Comparison of ENCODE assay signal across 9 mouse cellular contexts in the genomic region with DNA sequence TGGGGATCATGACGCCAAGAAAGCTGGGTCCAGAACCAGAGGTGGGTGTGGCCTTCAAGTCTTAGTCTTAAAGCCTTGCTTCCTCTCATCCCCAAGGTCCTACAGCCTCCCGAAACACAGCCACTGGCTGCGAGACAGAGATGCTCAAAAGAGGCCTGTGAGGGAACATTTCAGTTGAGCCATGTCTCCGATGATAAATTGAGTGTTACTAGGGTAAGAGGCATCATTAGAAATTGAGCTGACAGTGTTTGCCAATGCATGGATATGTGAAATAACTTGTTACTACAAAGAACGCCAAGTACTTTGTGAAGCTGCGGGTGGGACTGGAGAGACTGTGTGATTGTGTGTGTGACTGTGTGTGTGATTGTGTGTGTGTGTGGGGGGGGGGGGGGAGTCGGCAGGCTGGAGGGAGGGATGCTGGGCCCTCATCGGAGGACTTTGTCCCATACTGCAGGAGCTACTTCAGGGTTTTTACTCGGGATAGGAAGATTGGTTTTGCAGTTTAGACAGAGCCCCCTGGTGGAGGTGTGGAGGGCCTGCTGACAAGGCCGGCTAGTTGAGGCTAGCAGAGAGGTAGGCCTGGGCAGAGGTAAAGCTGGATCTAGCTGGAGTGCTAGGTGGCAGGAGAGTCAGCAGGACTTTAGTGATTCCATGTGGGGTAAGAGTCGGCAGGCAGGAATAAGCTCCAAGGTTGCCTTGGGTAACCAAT. TPM values are rescaled to one million over a fixed set of nuclear protein-coding genes. Genes with fewer than 3 reads are reported as not detected.
DNase-seq lines count a peak whose midpoint lies in the region; ATAC-seq and TF ChIP-seq lines count a peak whose summit lies in the region.
"Had no signal": no experiment of that assay in that cellular context is flagged by ENCODE, and none has a peak within 500 bp of the region (broad histone marks: within the 10 kb centered on the region; RNA-seq: fewer than 3 reads in every experiment).

No protein-coding gene starts in this region.

- peak; percentile 63 for DNase-seq in adrenal gland, postnatal 10 days
- DNase-seq in forebrain, postnatal 0 days = peak; percentile 27
- DNase-seq in layer of hippocampus, adult 9-11 months = peak; percentile 45
- peak; percentile 61 for DNase-seq in retina, postnatal 1 day
- DNase-seq in urinary bladder, adult 2 months (ENCODE audit: low spot score) = peak; percentile 40

- no peak overlapping the region for H3K4me2 ChIP-seq in forebrain, postnatal 0 days (ENCODE audit: low read depth)
- no peak overlapping the region for H3K4me2 ChIP-seq in hindbrain, embryonic 13.5 days
- H3K4me2 ChIP-seq in lung, embryonic 16.5 days (ENCODE audit: low read depth, low read length) = no peak overlapping the region
- H3K4me2 ChIP-seq: heart, embryonic 15.5 days had no signal

- H3K9ac ChIP-seq in forebrain, postnatal 0 days = no peak overlapping the region
- no peak overlapping the region for H3K9ac ChIP-seq in hindbrain, embryonic 13.5 days
- H3K9ac ChIP-seq in lung, embryonic 16.5 days (ENCODE audit: low read length) = no peak overlapping the region
- H3K9ac ChIP-seq: heart, embryonic 15.5 days had no signal

- 48% methylated on average over 11 of the region's 11 CpGs for WGBS in forebrain, postnatal 0 days
- 56% methylated on average over 11 of the region's 11 CpGs for WGBS in hindbrain, embryonic 13.5 days
- 36% methylated on average over 11 of the region's 11 CpGs for WGBS in lung, embryonic 16.5 days

- H3K4me1 ChIP-seq in E14TG2a.4 (replicated peaks; ENCODE audit: low read depth, low read length) = peaks cover 7% of the 10 kb centered on the region; the same call in 1 of the 2 replicates
- no peaks in the 10 kb centered on the region for H3K4me1 ChIP-seq in forebrain, postnatal 0 days (ENCODE audit: insufficient read depth)
- H3K4me1 ChIP-seq in hindbrain, embryonic 13.5 days (replicated peaks) = no peaks in the 10 kb centered on the region
- H3K4me1 ChIP-seq in lung, embryonic 16.5 days (replicated peaks; ENCODE audit: control insufficient read depth, insufficient read depth, low read length) = 0 out of 2 replicates have a peak, but pooled peaks cover 2% of the 10 kb centered on the region
- H3K4me1 ChIP-seq: heart, embryonic 15.5 days had no signal

- no peaks in the 10 kb centered on the region for H3K27me3 ChIP-seq in E14TG2a.4 (ENCODE audit: insufficient read depth, low read length)
- no peaks in the 10 kb centered on the region for H3K27me3 ChIP-seq in forebrain, postnatal 0 days (ENCODE audit: insufficient read depth, low read length)
- no peaks in the 10 kb centered on the region for H3K27me3 ChIP-seq in hindbrain, embryonic 13.5 days
- no peaks in the 10 kb centered on the region for H3K27me3 ChIP-seq in lung, embryonic 16.5 days (ENCODE audit: control insufficient read depth, insufficient read depth, low read depth, low read length)
- H3K27me3 ChIP-seq: heart, embryonic 15.5 days had no signal

- no peaks in the 10 kb centered on the region for H3K36me3 ChIP-seq in E14TG2a.4 (ENCODE audit: insufficient read depth, low read length)
- H3K36me3 ChIP-seq in forebrain, postnatal 0 days (ENCODE audit: insufficient read depth) = no peaks in the 10 kb centered on the region
- H3K36me3 ChIP-seq in hindbrain, embryonic 13.5 days = no peaks in the 10 kb centered on the region
- no peaks in the 10 kb centered on the region for H3K36me3 ChIP-seq in lung, embryonic 16.5 days (ENCODE audit: control insufficient read depth, insufficient read depth, low read length)
- H3K36me3 ChIP-seq: heart, embryonic 15.5 days had no signal

- no peaks in the 10 kb centered on the region; the same call in 1 of the 2 replicates for H3K9me3 ChIP-seq in E14TG2a.4 (ENCODE audit: low read length)
- H3K9me3 ChIP-seq in forebrain, postnatal 0 days (ENCODE audit: low read length) = no peaks in the 10 kb centered on the region
- H3K9me3 ChIP-seq in hindbrain, embryonic 13.5 days = no peaks in the 10 kb centered on the region
- H3K9me3 ChIP-seq in lung, embryonic 16.5 days (ENCODE audit: control insufficient read depth, low read length) = no peaks in the 10 kb centered on the region
- H3K9me3 ChIP-seq: heart, embryonic 15.5 days had no signal

- H3K27ac ChIP-seq in forebrain, postnatal 0 days (ENCODE audit: low read depth, low read length) = no peak overlapping the region
- H3K27ac ChIP-seq in hindbrain, embryonic 13.5 days = no peak overlapping the region
- no peak overlapping the region for H3K27ac ChIP-seq in lung, embryonic 16.5 days (ENCODE audit: low read length)
- H3K27ac ChIP-seq: heart, embryonic 15.5 days had no signal

- H3K4me3 ChIP-seq in E14TG2a.4 (replicated peaks; ENCODE audit: low read length) = peak overlapping the region; percentile 66
- H3K4me3 ChIP-seq in forebrain, postnatal 0 days (ENCODE audit: low read depth, low read length) = no peak overlapping the region
- H3K4me3 ChIP-seq in hindbrain, embryonic 13.5 days = no peak overlapping the region
- no peak overlapping the region for H3K4me3 ChIP-seq in lung, embryonic 16.5 days (ENCODE audit: low read length)
- H3K4me3 ChIP-seq: heart, embryonic 15.5 days had no signal

- ATAC-seq in forebrain, postnatal 0 days = peak; percentile 43; the same call in 1 of the 2 replicates
- peak; percentile 63 for ATAC-seq in hindbrain, embryonic 13.5 days (ENCODE audit: low FRiP score)
- ATAC-seq in lung, embryonic 16.5 days (ENCODE audit: low read depth) = peak; percentile 58

- TF ChIP-seq CTCF in E14TG2a.4 (conservative IDR thresholded peaks at IDR 0.05; ENCODE audit: low read length) = peak; percentile 60
- TF ChIP-seq CTCF in forebrain, postnatal 0 days (IDR thresholded peaks at IDR 0.05; ENCODE audit: low read depth) = peak; percentile 57

RNA-seq across cellular contexts. Expression of gene Cbr4, which starts 7.9 kb away (rescaled TPM):
- total RNA-seq in adrenal gland, postnatal 10 days (2021) = 10 to 100 TPM; 88.9 to 98.2 TPM
- total RNA-seq in forebrain, postnatal 0 days (2014; rRNA removed) = 8.3 and 12.2 TPM in 2 replicates
- polyA plus RNA-seq in forebrain, postnatal 0 days (2015; fragmentation: Nextera tagmentation; extraction: Ambion mirVana) = 23.0 and 28.9 TPM in 2 replicates
- polyA plus RNA-seq in hindbrain, embryonic 13.5 days (2015; fragmentation: Nextera tagmentation; extraction: Ambion mirVana) = 21.7 and 23.0 TPM in 2 replicates
- 32.3 and 33.3 TPM in 2 replicates for polyA plus RNA-seq in lung, embryonic 16.5 days (2015; fragmentation: Nextera tagmentation; extraction: Ambion mirVana)
- 24.3 and 26.8 TPM in 2 replicates for polyA plus RNA-seq in urinary bladder, adult 2 months (2012; rRNA removed)
